Mouse (Mus musculus): Measurements from ENCODE around the gene Cfap73. TPM values are rescaled to one million over a fixed set of nuclear protein-coding genes. Genes with fewer than 3 reads are reported as not detected.

Gene Cfap73
- total and polyA plus RNA-seq, 3 experiments: 0.16 TPM; not detected in 2

DNA sequence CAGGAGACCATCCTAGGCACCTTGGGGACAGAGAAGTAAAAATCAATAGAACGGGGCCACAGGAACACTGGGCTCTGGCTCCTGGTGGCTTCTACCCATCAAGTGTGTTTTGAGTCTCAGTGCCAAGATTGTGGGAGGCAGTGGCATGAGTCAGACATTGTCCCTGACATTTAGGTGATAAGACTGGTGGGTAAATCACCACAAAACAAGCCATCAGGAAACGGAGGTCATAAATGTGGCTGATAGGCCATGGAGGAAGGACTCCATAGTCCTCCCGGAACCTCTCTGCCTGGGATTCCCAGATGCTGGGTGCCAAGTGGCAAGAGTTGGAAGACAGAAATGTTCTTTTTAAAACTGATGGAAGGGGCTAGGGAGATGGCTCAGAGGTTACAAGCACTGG, 10.2 kb upstream of the Cfap73 start:
- no peaks in the 10 kb centered on the region for H3K36me3 ChIP-seq (ENCODE audit: control insufficient read depth, insufficient read depth, low read length)
- no peak overlapping the region for H3K9ac ChIP-seq (ENCODE audit: low read depth, low read length)
- no peaks in the 10 kb centered on the region for H3K79me2 ChIP-seq (replicated peaks; ENCODE audit: control insufficient read depth, insufficient read depth, low read length)
- intact Hi-C loops (cut with DNase I): no loop called here
- peaks cover 3% of the 10 kb centered on the region; the same call in 1 of the 2 replicates for H3K4me1 ChIP-seq (ENCODE audit: control insufficient read depth, insufficient read depth, low read length)
- no peak overlapping the region for H3K4me3 ChIP-seq
- DNase-seq: no peak
- TF ChIP-seq CTCF (IDR thresholded peaks at IDR 0.05): no peak
- no peak for TF ChIP-seq EP300 (IDR thresholded peaks at IDR 0.05; ENCODE audit: insufficient read depth, low read depth, low read length)
- TF ChIP-seq POLR2A (IDR thresholded peaks at IDR 0.05; ENCODE audit: insufficient read depth, low read depth, low read length): no peak
- 38% methylated on average over 3 of the region's 3 CpGs for WGBS
- no peak overlapping the region for H3K27ac ChIP-seq
- H3K27me3 ChIP-seq (ENCODE audit: control insufficient read depth, insufficient read depth, low read length): peaks cover 3% of the 10 kb centered on the region

DNA sequence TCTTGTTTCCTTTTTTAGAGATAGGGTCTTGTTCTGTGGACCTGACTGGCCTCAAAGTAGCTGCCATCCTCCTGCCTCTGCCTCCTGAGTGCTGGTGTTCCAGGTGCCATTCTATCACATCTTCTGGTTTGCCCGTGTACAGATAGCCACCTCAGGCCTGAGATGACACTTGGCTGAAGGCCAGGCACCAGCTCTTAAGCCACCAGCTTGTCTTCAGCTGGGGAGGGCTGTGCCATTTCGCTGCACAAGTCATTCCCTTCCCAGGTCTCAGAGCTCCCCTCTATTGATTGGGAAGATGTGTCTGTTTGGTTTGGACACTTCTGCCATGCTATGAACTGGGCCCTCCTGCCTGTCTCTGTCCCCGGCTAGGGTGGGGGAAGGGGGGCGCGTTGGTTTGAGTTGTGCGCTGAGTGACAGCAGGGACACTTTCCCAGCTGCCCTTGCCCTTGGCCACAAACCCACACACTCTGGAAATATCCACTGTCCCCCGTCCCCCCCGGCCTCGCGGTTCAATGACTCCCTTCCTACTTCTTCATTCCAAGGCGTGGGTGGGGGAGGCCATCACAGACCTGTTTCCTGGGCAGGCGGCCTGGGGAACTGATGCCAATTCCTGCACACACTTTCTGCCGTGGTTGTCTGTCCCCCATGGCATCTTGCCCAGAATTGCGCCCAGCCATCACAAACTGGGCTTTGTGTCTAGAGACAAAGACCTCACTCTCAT, 9.5 kb upstream of the Cfap73 start:
- Histone ChIP-seq H3K27me3 (ENCODE audit: control insufficient read depth, insufficient read depth, low read length) (peaks cover under 1% of the 10 kb centered on the region), H3K4me1 (ENCODE audit: control insufficient read depth, insufficient read depth, low read length) (peaks cover 3% of the 10 kb centered on the region; the same call in 1 of the 2 replicates), H3K27ac (no peak overlapping the region), H3K9ac (ENCODE audit: low read depth, low read length) (no peak overlapping the region), H3K79me2 (replicated peaks; ENCODE audit: control insufficient read depth, insufficient read depth, low read length) (no peaks in the 10 kb centered on the region), H3K36me3 (ENCODE audit: control insufficient read depth, insufficient read depth, low read length) (no peaks in the 10 kb centered on the region), H3K4me3 (no peak overlapping the region)
- no peak for TF ChIP-seq EP300 (IDR thresholded peaks at IDR 0.05; ENCODE audit: insufficient read depth, low read depth, low read length)
- no peak for DNase-seq
- intact Hi-C loops (cut with DNase I): no loop called here
- WGBS: 18% methylated on average over 14 of the region's 14 CpGs

DNA sequence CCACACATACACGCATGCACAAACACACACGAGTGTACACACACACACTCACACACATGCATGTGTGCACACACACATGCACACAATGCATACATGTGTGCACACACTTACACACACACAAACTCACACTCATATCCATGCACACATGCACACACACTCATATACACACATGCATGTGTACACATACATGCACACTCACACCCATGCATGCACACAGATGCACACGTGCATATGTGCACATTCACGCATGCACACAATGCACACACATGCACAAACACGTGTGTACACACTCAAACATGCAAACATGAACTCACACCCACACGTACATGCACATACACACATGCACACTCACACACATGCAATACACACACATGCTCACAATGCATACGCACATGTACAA, 6.1 kb upstream of the Cfap73 start:
- intact Hi-C loops (cut with DNase I): no loop called here
- DNase-seq: no peak
- TF ChIP-seq POLR2A (IDR thresholded peaks at IDR 0.05; ENCODE audit: insufficient read depth, low read depth, low read length) (no peak), EP300 (IDR thresholded peaks at IDR 0.05; ENCODE audit: insufficient read depth, low read depth, low read length) (no peak), CTCF (IDR thresholded peaks at IDR 0.05) (no peak)
- H3K9ac ChIP-seq (ENCODE audit: low read depth, low read length): no peak overlapping the region
- no peaks in the 10 kb centered on the region for H3K79me2 ChIP-seq (replicated peaks; ENCODE audit: control insufficient read depth, insufficient read depth, low read length)
- H3K36me3 ChIP-seq (ENCODE audit: control insufficient read depth, insufficient read depth, low read length): no peaks in the 10 kb centered on the region
- peaks cover 1% of the 10 kb centered on the region; the same call in 1 of the 2 replicates for H3K4me1 ChIP-seq (ENCODE audit: control insufficient read depth, insufficient read depth, low read length)
- H3K27me3 ChIP-seq (ENCODE audit: control insufficient read depth, insufficient read depth, low read length): no peaks in the 10 kb centered on the region
- H3K27ac ChIP-seq: no peak overlapping the region
- WGBS: 91% methylated on average over 7 of the region's 7 CpGs
- H3K4me3 ChIP-seq: no peak overlapping the region

DNA sequence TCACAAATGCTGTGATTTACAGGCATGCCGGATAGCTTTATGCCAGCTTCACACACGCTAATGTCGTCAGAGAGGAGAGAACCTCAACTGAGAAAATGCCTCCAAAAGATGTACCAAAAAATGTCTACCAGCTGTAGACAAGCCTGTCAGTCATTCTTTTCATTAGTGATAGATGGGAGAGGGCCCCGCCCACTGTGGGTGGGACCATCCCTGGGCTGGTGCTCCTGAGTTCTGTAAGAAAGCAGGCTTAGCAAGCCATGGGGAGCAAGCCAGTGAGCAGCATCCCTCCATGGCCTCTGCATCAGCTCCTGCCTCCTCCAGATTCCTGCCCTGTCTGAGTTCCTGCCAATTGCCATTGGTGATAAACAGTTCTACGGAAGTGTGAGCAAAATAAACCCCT, 1.6 kb upstream of the Cfap73 start:
- no peaks in the 10 kb centered on the region for H3K36me3 ChIP-seq (ENCODE audit: control insufficient read depth, insufficient read depth, low read length)
- intact Hi-C loops (cut with DNase I): no loop called here
- WGBS: 82% methylated on average over 5 of the region's 5 CpGs

DNA sequence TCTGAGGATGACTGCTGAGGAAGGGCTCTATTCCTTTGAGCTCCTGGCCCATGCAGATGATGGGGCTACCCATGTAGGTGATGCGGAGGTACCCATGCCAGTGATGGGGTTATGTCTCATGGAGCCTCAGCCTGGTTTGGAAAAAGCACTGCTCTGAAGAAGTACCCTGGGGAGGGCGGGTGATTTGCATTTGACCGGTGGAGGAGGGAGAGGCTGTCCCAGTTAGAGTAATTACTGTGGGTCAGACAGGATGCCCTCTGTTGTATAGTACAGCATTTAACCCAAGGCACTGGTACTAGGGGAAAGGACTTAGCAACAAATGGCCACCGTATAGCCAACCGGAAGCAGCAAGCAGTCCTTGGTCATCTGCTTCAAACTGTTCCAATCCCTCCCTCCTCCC, 825 bp upstream of the Cfap73 start:
- Histone ChIP-seq H3K27me3 (ENCODE audit: control insufficient read depth, insufficient read depth, low read length) (no peaks in the 10 kb centered on the region), H3K27ac (no peak overlapping the region), H3K36me3 (ENCODE audit: control insufficient read depth, insufficient read depth, low read length) (no peaks in the 10 kb centered on the region), H3K4me1 (ENCODE audit: control insufficient read depth, insufficient read depth, low read length) (no peaks in the 10 kb centered on the region), H3K9ac (ENCODE audit: low read depth, low read length) (no peak overlapping the region), H3K4me3 (no peak overlapping the region), H3K79me2 (replicated peaks; ENCODE audit: control insufficient read depth, insufficient read depth, low read length) (no peaks in the 10 kb centered on the region)
- DNase-seq: no peak
- TF ChIP-seq EP300 (IDR thresholded peaks at IDR 0.05; ENCODE audit: insufficient read depth, low read depth, low read length) (no peak), CTCF (IDR thresholded peaks at IDR 0.05) (no peak), POLR2A (IDR thresholded peaks at IDR 0.05; ENCODE audit: insufficient read depth, low read depth, low read length) (no peak)
- 48% methylated on average over 5 of the region's 5 CpGs for WGBS
- intact Hi-C loops (cut with DNase I): no loop called here

More for the DNA sequence above, 1.6 kb upstream of the Cfap73 start:
- Histone ChIP-seq H3K27ac (no peak overlapping the region), H3K4me1 (ENCODE audit: control insufficient read depth, insufficient read depth, low read length) (peaks cover 1% of the 10 kb centered on the region; the same call in 1 of the 2 replicates), H3K9ac (ENCODE audit: low read depth, low read length) (no peak overlapping the region), H3K79me2 (replicated peaks; ENCODE audit: control insufficient read depth, insufficient read depth, low read length) (no peaks in the 10 kb centered on the region), H3K27me3 (ENCODE audit: control insufficient read depth, insufficient read depth, low read length) (no peaks in the 10 kb centered on the region), H3K4me3 (no peak overlapping the region)
- no peak for TF ChIP-seq POLR2A (IDR thresholded peaks at IDR 0.05; ENCODE audit: insufficient read depth, low read depth, low read length)
- DNase-seq: no peak

DNA sequence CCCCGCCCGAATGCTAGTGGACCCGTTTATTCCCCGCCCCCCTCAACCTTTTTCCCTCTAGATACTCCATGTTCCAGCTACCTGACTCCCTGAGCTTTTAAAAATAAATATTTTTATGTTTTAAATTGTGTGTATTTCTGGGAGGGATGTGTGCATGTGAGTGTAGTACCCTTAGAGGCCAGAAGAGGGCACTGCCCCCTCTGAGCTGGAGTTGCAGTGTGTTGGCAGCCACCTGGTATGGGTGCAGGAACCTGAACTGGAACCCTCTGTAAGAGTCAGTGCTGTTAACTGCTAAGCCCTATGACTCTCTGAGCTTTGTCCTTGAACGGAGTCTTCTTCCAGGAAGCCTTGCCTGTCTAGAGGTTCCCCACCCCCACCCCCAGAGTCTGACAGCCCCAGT, 2.1 kb downstream of the Cfap73 start:
- Histone ChIP-seq H3K27me3 (ENCODE audit: control insufficient read depth, insufficient read depth, low read length) (no peaks in the 10 kb centered on the region), H3K36me3 (ENCODE audit: control insufficient read depth, insufficient read depth, low read length) (no peaks in the 10 kb centered on the region), H3K4me1 (ENCODE audit: control insufficient read depth, insufficient read depth, low read length) (no peaks in the 10 kb centered on the region), H3K79me2 (replicated peaks; ENCODE audit: control insufficient read depth, insufficient read depth, low read length) (no peaks in the 10 kb centered on the region), H3K27ac (no peak overlapping the region), H3K9ac (ENCODE audit: low read depth, low read length) (no peak overlapping the region), H3K4me3 (no peak overlapping the region)
- TF ChIP-seq CTCF (IDR thresholded peaks at IDR 0.05) (no peak), POLR2A (IDR thresholded peaks at IDR 0.05; ENCODE audit: insufficient read depth, low read depth, low read length) (no peak), EP300 (IDR thresholded peaks at IDR 0.05; ENCODE audit: insufficient read depth, low read depth, low read length) (no peak)
- intact Hi-C loops (cut with DNase I): no loop called here
- WGBS: 90% methylated on average over 5 of the region's 5 CpGs
- no peak for DNase-seq

Measured in heart, adult 2 months (tissue).